In the genomic region with DNA sequence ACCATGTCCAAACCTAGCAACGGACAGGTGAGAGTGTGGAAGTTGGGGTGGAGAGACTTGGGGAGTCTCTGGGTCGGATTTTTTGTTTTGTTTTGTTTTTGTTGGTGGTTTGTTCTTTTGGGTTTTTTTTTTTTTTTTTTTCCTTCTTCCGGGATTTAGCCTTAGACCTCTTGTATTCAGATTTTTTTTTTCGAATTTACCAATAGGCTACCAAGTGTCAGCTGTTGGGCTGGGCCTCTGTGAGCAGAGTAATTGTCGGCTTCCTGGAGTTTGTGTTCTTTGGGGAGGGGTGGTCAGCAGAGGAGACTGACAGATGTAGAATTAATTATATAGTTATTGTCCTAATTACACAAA, we compare ENCODE assay signal across 8 mouse cellular contexts. TPM values are rescaled to one million over a fixed set of nuclear protein-coding genes. Genes with fewer than 3 reads are reported as not detected.
DNase-seq lines count a peak whose midpoint lies in the region; ATAC-seq and TF ChIP-seq lines count a peak whose summit lies in the region.

No protein-coding gene starts in this region.

- H3K36me3 ChIP-seq in ES-Bruce4 (ENCODE audit: control insufficient read depth, insufficient read depth, low read length, poor library complexity, severe bottlenecking), result no peaks in the 10 kb centered on the region
- H3K36me3 ChIP-seq in forebrain, embryonic 16.5 days (ENCODE audit: control insufficient read depth, insufficient read depth), result peaks cover 13% of the 10 kb centered on the region
- H3K36me3 ChIP-seq in midbrain, embryonic 16.5 days (ENCODE audit: control insufficient read depth, insufficient read depth, low read length), result peaks cover 13% of the 10 kb centered on the region

- TF ChIP-seq EP300 in ES-Bruce4 (IDR thresholded peaks at IDR 0.05; ENCODE audit: insufficient read depth, low read depth, low read length), result no peak

- 0% methylated on average over 5 of the region's 5 CpGs for WGBS in forebrain, embryonic 16.5 days
- 2% methylated on average over 5 of the region's 5 CpGs for WGBS in midbrain, embryonic 16.5 days

- no peak for ATAC-seq in forebrain, embryonic 16.5 days
- no peak for ATAC-seq in midbrain, embryonic 16.5 days

- H3K27me3 ChIP-seq in ES-Bruce4 (ENCODE audit: control insufficient read depth, insufficient read depth, low read length, poor library complexity, severe bottlenecking), result no peaks in the 10 kb centered on the region
- H3K27me3 ChIP-seq in forebrain, embryonic 16.5 days (replicated peaks; ENCODE audit: control insufficient read depth, insufficient read depth, low read length), result no peaks in the 10 kb centered on the region
- no peaks in the 10 kb centered on the region for H3K27me3 ChIP-seq in midbrain, embryonic 16.5 days (ENCODE audit: control insufficient read depth, insufficient read depth, low read depth, low read length)

- DNase-seq in 416B (ENCODE audit: low read depth), result peak; percentile 79
- DNase-seq in kidney, postnatal 14 days, result peak; percentile 54
- DNase-seq in gastrocnemius, postnatal 4 days (ENCODE audit: low spot score in 2 of 2), result no peak
- no peak for DNase-seq in layer of hippocampus, adult 8-10 months (ENCODE audit: low spot score in 2 of 2)
- no peak for DNase-seq in layer of hippocampus, adult 11-12 months (ENCODE audit: low spot score)

- no peak for TF ChIP-seq POLR2A in ES-Bruce4 (IDR thresholded peaks at IDR 0.05; ENCODE audit: insufficient read depth, low read length)

- H3K27ac ChIP-seq in ES-Bruce4 (ENCODE audit: insufficient read depth, low read length), result no peak overlapping the region
- H3K27ac ChIP-seq in forebrain, embryonic 16.5 days (ENCODE audit: low read length), result peak overlapping the region; percentile 94
- no peak overlapping the region for H3K27ac ChIP-seq in midbrain, embryonic 16.5 days (ENCODE audit: low read length)

- H3K4me1 ChIP-seq in ES-Bruce4 (ENCODE audit: control insufficient read depth, insufficient read depth, low read length), result no peaks in the 10 kb centered on the region
- H3K4me1 ChIP-seq in forebrain, embryonic 16.5 days (replicated peaks; ENCODE audit: control insufficient read depth, insufficient read depth, low read length), result peaks cover 40% of the 10 kb centered on the region
- peaks cover 37% of the 10 kb centered on the region for H3K4me1 ChIP-seq in midbrain, embryonic 16.5 days (ENCODE audit: control insufficient read depth, insufficient read depth, low read length)

- TF ChIP-seq CTCF in ES-Bruce4 (IDR thresholded peaks at IDR 0.05; ENCODE audit: low read depth, low read length), result no peak

- H3K4me2 ChIP-seq in forebrain, embryonic 16.5 days (ENCODE audit: low read length), result peak overlapping the region; percentile 75
- peak overlapping the region; percentile 93 for H3K4me2 ChIP-seq in midbrain, embryonic 16.5 days (ENCODE audit: low read length)

- H3K9ac ChIP-seq in ES-Bruce4 (ENCODE audit: low read depth, poor library complexity, severe bottlenecking), result peak overlapping the region; percentile 94
- H3K9ac ChIP-seq in forebrain, embryonic 16.5 days (replicated peaks; ENCODE audit: low read depth, low read length), result peak overlapping the region; percentile 98
- H3K9ac ChIP-seq in midbrain, embryonic 16.5 days (ENCODE audit: low read depth, low read length), result peak overlapping the region; percentile 95

- no peaks in the 10 kb centered on the region for H3K9me3 ChIP-seq in ES-Bruce4 (replicated peaks; ENCODE audit: control insufficient read depth, insufficient read depth, low read length, poor library complexity, severe bottlenecking)
- no peaks in the 10 kb centered on the region for H3K9me3 ChIP-seq in forebrain, embryonic 16.5 days (ENCODE audit: control insufficient read depth, low read length)
- H3K9me3 ChIP-seq in midbrain, embryonic 16.5 days (replicated peaks; ENCODE audit: control insufficient read depth, low read length, poor library complexity, severe bottlenecking), result no peaks in the 10 kb centered on the region

- H3K4me3 ChIP-seq in ES-Bruce4 (ENCODE audit: low read depth, low read length), result peak overlapping the region; percentile 56
- H3K4me3 ChIP-seq in forebrain, embryonic 16.5 days (replicated peaks; ENCODE audit: low read length), result peak overlapping the region; percentile 94
- peak overlapping the region; percentile 93 for H3K4me3 ChIP-seq in midbrain, embryonic 16.5 days (ENCODE audit: low read depth, low read length)

RNA-seq across cellular contexts. Expression of gene Ehmt2, which starts 1.6 kb away (rescaled TPM):
- 60.9 and 75.4 TPM in 2 replicates for polyA plus RNA-seq in ES-Bruce4 (2011; ENCODE audit: insufficient read depth, insufficient read length, low read depth, missing spikeins)
- polyA plus RNA-seq in forebrain, embryonic 16.5 days (2015; fragmentation: Nextera tagmentation; extraction: Ambion mirVana), result 107 and 121 TPM in 2 replicates
- polyA plus RNA-seq in midbrain, embryonic 16.5 days (2015; fragmentation: Nextera tagmentation; extraction: Ambion mirVana), result 99.8 and 102 TPM in 2 replicates
- 10 to 100 TPM; 80.0 to 84.2 TPM for total RNA-seq in gastrocnemius, postnatal 4 days (2021)
- total RNA-seq in layer of hippocampus, adult 8-10 months (2022), result 100 to 1,000 TPM; 186 to 199 (median 189) TPM

RNA-seq across cellular contexts. Expression of gene C2, which starts 1.8 kb away (rescaled TPM):
- polyA plus RNA-seq in ES-Bruce4 (2011; ENCODE audit: insufficient read depth, insufficient read length, low read depth, missing spikeins), result 9.9 and 10.8 TPM in 2 replicates
- polyA plus RNA-seq in forebrain, embryonic 16.5 days (2015; fragmentation: Nextera tagmentation; extraction: Ambion mirVana), result 1.6 and 1.7 TPM in 2 replicates
- polyA plus RNA-seq in midbrain, embryonic 16.5 days (2015; fragmentation: Nextera tagmentation; extraction: Ambion mirVana), result 1.6 and 2.4 TPM in 2 replicates
- 1 to 10 TPM; 5.3 to 8.7 TPM for total RNA-seq in gastrocnemius, postnatal 4 days (2021)
- 1 to 10 TPM; 3.1 to 4.4 (median 4.3) TPM for total RNA-seq in layer of hippocampus, adult 8-10 months (2022)

RNA-seq across cellular contexts. Expression of gene Slc44a4, which starts 14.4 kb away (rescaled TPM):
- 5.3 and 5.8 TPM in 2 replicates for polyA plus RNA-seq in ES-Bruce4 (2011; ENCODE audit: insufficient read depth, insufficient read length, low read depth, missing spikeins)
- 0.09 TPM in 1 of 2 replicates, not detected in the other for polyA plus RNA-seq in forebrain, embryonic 16.5 days (2015; fragmentation: Nextera tagmentation; extraction: Ambion mirVana)
- 0.09 TPM in 1 of 2 replicates, not detected in the other for polyA plus RNA-seq in midbrain, embryonic 16.5 days (2015; fragmentation: Nextera tagmentation; extraction: Ambion mirVana)
- total RNA-seq in gastrocnemius, postnatal 4 days (2021), result not detected
- under 1 TPM; 0.14 to 0.41 (median 0.34) TPM for total RNA-seq in layer of hippocampus, adult 8-10 months (2022)

RNA-seq across cellular contexts. Expression of gene Gm20547, which starts 18.0 kb away (rescaled TPM):
- 0.41 TPM in 1 of 2 replicates, not detected in the other for polyA plus RNA-seq in ES-Bruce4 (2011; ENCODE audit: insufficient read depth, insufficient read length, low read depth, missing spikeins)
- polyA plus RNA-seq in forebrain, embryonic 16.5 days (2015; fragmentation: Nextera tagmentation; extraction: Ambion mirVana), result 0.29 TPM in 1 of 2 replicates, not detected in the other
- 0.16 TPM in 1 of 2 replicates, not detected in the other for polyA plus RNA-seq in midbrain, embryonic 16.5 days (2015; fragmentation: Nextera tagmentation; extraction: Ambion mirVana)
- total RNA-seq in gastrocnemius, postnatal 4 days (2021), result not detected
- not detected for total RNA-seq in layer of hippocampus, adult 8-10 months (2022)

RNA-seq across cellular contexts. Expression of gene Zbtb12, which starts 20.6 kb away (rescaled TPM):
- 22.8 and 24.7 TPM in 2 replicates for polyA plus RNA-seq in ES-Bruce4 (2011; ENCODE audit: insufficient read depth, insufficient read length, low read depth, missing spikeins)
- 7.1 and 8.0 TPM in 2 replicates for polyA plus RNA-seq in forebrain, embryonic 16.5 days (2015; fragmentation: Nextera tagmentation; extraction: Ambion mirVana)
- 12.4 and 13.1 TPM in 2 replicates for polyA plus RNA-seq in midbrain, embryonic 16.5 days (2015; fragmentation: Nextera tagmentation; extraction: Ambion mirVana)
- total RNA-seq in gastrocnemius, postnatal 4 days (2021), result 10 to 100 TPM; 10.7 to 11.4 TPM
- total RNA-seq in layer of hippocampus, adult 8-10 months (2022), result 10 to 100 TPM in 2 of 4 experiments, 1 to 10 TPM in 2; 8.3 to 10.2 (median 9.3) TPM

Comparison
In these comparisons a context has a peak if more than half of its experiments do, and no peak if none do; other contexts are left out.
1. DNase-seq: peak in 416B (single experiment) and kidney, postnatal 14 days (single experiment); none in gastrocnemius, postnatal 4 days (0 of 2), layer of hippocampus, adult 8-10 months (0 of 2) and layer of hippocampus, adult 11-12 months (single experiment).
2. Peak in every context shown above with its lines, with median percentiles within 50 percentile points of each other: H3K4me3 ChIP-seq and H3K9ac ChIP-seq.